29 mouse cellular contexts compared by ENCODE assay signal in the genomic region with DNA sequence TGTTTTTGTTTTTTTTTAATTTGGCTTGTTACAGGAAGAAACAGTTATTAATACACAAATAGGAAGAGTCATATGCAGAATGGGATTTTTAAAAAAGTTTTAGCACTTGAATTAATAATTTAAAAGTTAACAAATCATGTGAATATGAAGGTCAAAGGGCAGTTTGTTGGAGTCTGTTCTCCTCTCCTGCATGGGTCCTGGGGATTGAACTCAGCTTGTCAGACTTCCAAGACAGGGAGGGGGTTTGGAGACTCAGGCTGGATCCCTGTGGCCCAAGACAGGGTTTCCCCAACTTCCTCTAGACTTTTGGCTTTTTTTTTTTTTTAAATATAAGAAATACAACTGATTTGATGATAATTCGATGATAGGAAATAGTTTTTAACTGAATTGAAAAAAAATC.
"Had no signal": no experiment of that assay in that cellular context is flagged by ENCODE, and none has a peak within 500 bp of the region (broad histone marks: within the 10 kb centered on the region; RNA-seq: fewer than 3 reads in every experiment).

No protein-coding gene starts in this region.

- H3K4me2 ChIP-seq: embryonic facial prominence, embryonic 12.5 days; embryonic facial prominence, embryonic 13.5 days; embryonic facial prominence, embryonic 15.5 days; forebrain, embryonic 12.5 days; forebrain, embryonic 13.5 days; forebrain, embryonic 15.5 days had no signal

- DNase-seq: cerebellum, adult 18-20 months; cerebellum, adult 2 months; cerebellum, adult 8-10 months; cerebellum, adult 9-10 months; cerebellum, adult 9-11 months; cerebellum, postnatal 10 days; cerebellum, postnatal 14 days; cerebellum, postnatal 25 days; cerebellum, postnatal 36 days; embryo, embryonic 11 days; forebrain, postnatal 0 days; gastrocnemius, postnatal 10 days; gastrocnemius, postnatal 14 days; gastrocnemius, postnatal 25 days; gastrocnemius, postnatal 36 days; heart, adult 11 months; heart, adult 18-20 months; heart, adult 2 months had no signal

- H3K4me3 ChIP-seq: embryonic facial prominence, embryonic 10.5 days; embryonic facial prominence, embryonic 12.5 days; embryonic facial prominence, embryonic 13.5 days; embryonic facial prominence, embryonic 15.5 days; erythroblast, embryonic 14.5 days; forebrain, embryonic 10.5 days; forebrain, embryonic 12.5 days; forebrain, embryonic 13.5 days; forebrain, embryonic 15.5 days; heart, adult 2 months had no signal

- H3K36me3 ChIP-seq: embryonic facial prominence, embryonic 12.5 days; embryonic facial prominence, embryonic 15.5 days; forebrain, embryonic 15.5 days had no signal

- H3K27ac ChIP-seq: embryonic facial prominence, embryonic 10.5 days; embryonic facial prominence, embryonic 12.5 days; embryonic facial prominence, embryonic 13.5 days; embryonic facial prominence, embryonic 15.5 days; forebrain, embryonic 10.5 days; forebrain, embryonic 12.5 days; forebrain, embryonic 13.5 days; forebrain, embryonic 15.5 days; heart, adult 2 months had no signal

- ATAC-seq: forebrain, embryonic 13.5 days; forebrain, embryonic 14.5 days; forebrain, embryonic 15.5 days; forebrain, embryonic 16.5 days had no signal

- H3K9me3 ChIP-seq: embryonic facial prominence, embryonic 10.5 days; embryonic facial prominence, embryonic 12.5 days; embryonic facial prominence, embryonic 13.5 days; embryonic facial prominence, embryonic 15.5 days; forebrain, embryonic 12.5 days; forebrain, embryonic 13.5 days; forebrain, embryonic 15.5 days had no signal

- H3K4me1 ChIP-seq: embryonic facial prominence, embryonic 12.5 days; embryonic facial prominence, embryonic 13.5 days; embryonic facial prominence, embryonic 15.5 days had no signal

- H3K27me3 ChIP-seq: embryonic facial prominence, embryonic 12.5 days; embryonic facial prominence, embryonic 13.5 days; embryonic facial prominence, embryonic 15.5 days; forebrain, embryonic 12.5 days; forebrain, embryonic 13.5 days; forebrain, embryonic 15.5 days had no signal

- H3K9ac ChIP-seq: embryonic facial prominence, embryonic 12.5 days; embryonic facial prominence, embryonic 13.5 days; embryonic facial prominence, embryonic 15.5 days; forebrain, embryonic 12.5 days; forebrain, embryonic 13.5 days; forebrain, embryonic 15.5 days; forebrain, postnatal 0 days had no signal
